Mouse (Mus musculus): ENCODE measurements around the gene Cpne9. TPM values are rescaled to one million over a fixed set of nuclear protein-coding genes. Genes with fewer than 3 reads are reported as not detected.

The Cpne9 gene
- polyA plus RNA-seq (2016; fragmentation: Nextera tagmentation; extraction: Ambion mirVana) = 0.27 and 0.38 TPM in 2 replicates

- peaks cover 30% of the 10 kb centered on the region for H3K4me1 ChIP-seq
- H3K4me3 ChIP-seq = peak within 1 kb of the TSS; percentile 45
- peaks cover 22% of the 10 kb centered on the region for H3K36me3 ChIP-seq
- no peaks in the 10 kb centered on the region for H3K9me3 ChIP-seq (replicated peaks)
- WGBS = 2% methylated on average over 37 of the region's 37 CpGs
- H3K27ac ChIP-seq (replicated peaks) = no peak within 1 kb of the TSS
- peaks cover 57% of the 10 kb centered on the region for H3K27me3 ChIP-seq (ENCODE audit: low read depth, poor library complexity, severe bottlenecking)
- DNase-seq (ENCODE audit: low spot score) = peak; percentile 64
These were observed at the start of gene Cpne9 for GRCm38 (mm10) chr6:113282101-113282802. Cpne9 (plus strand) TSS chr6:113282307.

GRCm38 (mm10) chr6:113235141-113235540 is 47.0 kb upstream of the Cpne9 start:
- 77% methylated on average over 5 of the region's 5 CpGs for WGBS
- DNase-seq (ENCODE audit: low spot score) = no peak
- peaks cover 8% of the 10 kb centered on the region; the same call in 1 of the 2 replicates for H3K9me3 ChIP-seq (replicated peaks)
- H3K27me3 ChIP-seq (ENCODE audit: low read depth, poor library complexity, severe bottlenecking) = no peaks in the 10 kb centered on the region
- no peak overlapping the region for H3K4me3 ChIP-seq
- H3K4me1 ChIP-seq = peaks cover 19% of the 10 kb centered on the region
- H3K27ac ChIP-seq (replicated peaks) = no peak overlapping the region
- H3K36me3 ChIP-seq = peaks cover 3% of the 10 kb centered on the region

- H3K4me1 ChIP-seq = peaks cover 19% of the 10 kb centered on the region
- H3K4me3 ChIP-seq = peak within 1 kb of the TSS; percentile 91
- no peaks in the 10 kb centered on the region for H3K27me3 ChIP-seq (ENCODE audit: low read depth, poor library complexity, severe bottlenecking)
- H3K27ac ChIP-seq (replicated peaks) = peak within 1 kb of the TSS; percentile 84
- under 1% methylated on average over 55 of the region's 55 CpGs for WGBS
- no peaks in the 10 kb centered on the region for H3K9me3 ChIP-seq (replicated peaks)
- peaks cover 22% of the 10 kb centered on the region for H3K36me3 ChIP-seq
- DNase-seq (ENCODE audit: low spot score) = peak; percentile 100
These were observed 44.4 kb upstream of the Cpne9 start, which contains the start of gene Mtmr14 for GRCm38 (mm10) chr6:113237542-113238270. Mtmr14 (plus strand) TSS chr6:113237843.

- no peaks in the 10 kb centered on the region for H3K9me3 ChIP-seq (replicated peaks)
- peaks cover 19% of the 10 kb centered on the region for H3K4me1 ChIP-seq
- peak overlapping the region; percentile 91 for H3K4me3 ChIP-seq
- 40% methylated on average over 6 of the region's 6 CpGs for WGBS
- no peak overlapping the region; the same call in 1 of the 2 replicates for H3K27ac ChIP-seq (replicated peaks)
- H3K27me3 ChIP-seq (ENCODE audit: low read depth, poor library complexity, severe bottlenecking) = no peaks in the 10 kb centered on the region
- peaks cover 29% of the 10 kb centered on the region for H3K36me3 ChIP-seq
- no peak for DNase-seq (ENCODE audit: low spot score)
These were observed 43.7 kb upstream of the Cpne9 start for GRCm38 (mm10) chr6:113238442-113238841.

GRCm38 (mm10) chr6:113242753-113243152 is 39.4 kb upstream of the Cpne9 start:
- WGBS = 94% methylated on average over 1 of the region's 1 CpGs
- DNase-seq (ENCODE audit: low spot score) = no peak
- H3K36me3 ChIP-seq = peaks cover 50% of the 10 kb centered on the region
- H3K9me3 ChIP-seq (replicated peaks) = no peaks in the 10 kb centered on the region
- H3K4me3 ChIP-seq = no peak overlapping the region
- no peaks in the 10 kb centered on the region for H3K27me3 ChIP-seq (ENCODE audit: low read depth, poor library complexity, severe bottlenecking)
- peaks cover 13% of the 10 kb centered on the region for H3K4me1 ChIP-seq
- H3K27ac ChIP-seq (replicated peaks) = no peak overlapping the region

- Histone ChIP-seq H3K4me3 (no peak overlapping the region), H3K36me3 (peaks cover 62% of the 10 kb centered on the region), H3K27ac (replicated peaks) (no peak overlapping the region), H3K9me3 (replicated peaks) (no peaks in the 10 kb centered on the region), H3K27me3 (ENCODE audit: low read depth, poor library complexity, severe bottlenecking) (no peaks in the 10 kb centered on the region), H3K4me1 (no peaks in the 10 kb centered on the region)
- WGBS = 92% methylated on average over 2 of the region's 2 CpGs
- no peak for DNase-seq (ENCODE audit: low spot score)
These were observed 36.5 kb upstream of the Cpne9 start for GRCm38 (mm10) chr6:113245585-113245984.

GRCm38 (mm10) chr6:113250786-113251185 is 31.3 kb upstream of the Cpne9 start:
- Histone ChIP-seq H3K4me3 (no peak overlapping the region), H3K27ac (replicated peaks) (no peak overlapping the region), H3K4me1 (no peaks in the 10 kb centered on the region), H3K9me3 (replicated peaks) (no peaks in the 10 kb centered on the region), H3K36me3 (peaks cover 75% of the 10 kb centered on the region), H3K27me3 (ENCODE audit: low read depth, poor library complexity, severe bottlenecking) (no peaks in the 10 kb centered on the region)
- 90% methylated on average over 5 of the region's 5 CpGs for WGBS
- no peak for DNase-seq (ENCODE audit: low spot score)

GRCm38 (mm10) chr6:113251921-113252320 is 30.2 kb upstream of the Cpne9 start:
- no peaks in the 10 kb centered on the region for H3K9me3 ChIP-seq (replicated peaks)
- DNase-seq (ENCODE audit: low spot score) = no peak
- H3K4me3 ChIP-seq = no peak overlapping the region
- H3K27ac ChIP-seq (replicated peaks) = no peak overlapping the region
- H3K36me3 ChIP-seq = peaks cover 82% of the 10 kb centered on the region
- H3K27me3 ChIP-seq (ENCODE audit: low read depth, poor library complexity, severe bottlenecking) = no peaks in the 10 kb centered on the region
- H3K4me1 ChIP-seq = no peaks in the 10 kb centered on the region

GRCm38 (mm10) chr6:113254899-113255298 is 27.2 kb upstream of the Cpne9 start:
- H3K4me3 ChIP-seq = no peak overlapping the region
- no peaks in the 10 kb centered on the region for H3K9me3 ChIP-seq (replicated peaks)
- H3K36me3 ChIP-seq = peaks cover 96% of the 10 kb centered on the region
- no peak for DNase-seq (ENCODE audit: low spot score)
- no peaks in the 10 kb centered on the region for H3K4me1 ChIP-seq
- H3K27me3 ChIP-seq (ENCODE audit: low read depth, poor library complexity, severe bottlenecking) = no peaks in the 10 kb centered on the region
- H3K27ac ChIP-seq (replicated peaks) = no peak overlapping the region

GRCm38 (mm10) chr6:113261174-113261858 is 20.8 kb upstream of the Cpne9 start:
- no peaks in the 10 kb centered on the region for H3K9me3 ChIP-seq (replicated peaks)
- peaks cover 97% of the 10 kb centered on the region for H3K36me3 ChIP-seq
- H3K27me3 ChIP-seq (ENCODE audit: low read depth, poor library complexity, severe bottlenecking) = no peaks in the 10 kb centered on the region
- WGBS = 90% methylated on average over 8 of the region's 8 CpGs
- no peak overlapping the region for H3K4me3 ChIP-seq
- no peak for DNase-seq (ENCODE audit: low spot score)
- no peak overlapping the region for H3K27ac ChIP-seq (replicated peaks)
- no peaks in the 10 kb centered on the region for H3K4me1 ChIP-seq

GRCm38 (mm10) chr6:113263531-113263930 is 18.6 kb upstream of the Cpne9 start:
- Histone ChIP-seq H3K9me3 (replicated peaks) (no peaks in the 10 kb centered on the region), H3K27ac (replicated peaks) (no peak overlapping the region), H3K4me3 (no peak overlapping the region), H3K4me1 (no peaks in the 10 kb centered on the region), H3K27me3 (ENCODE audit: low read depth, poor library complexity, severe bottlenecking) (no peaks in the 10 kb centered on the region), H3K36me3 (peaks cover 99% of the 10 kb centered on the region)
- 90% methylated on average over 6 of the region's 6 CpGs for WGBS
- DNase-seq (ENCODE audit: low spot score) = no peak

- Histone ChIP-seq H3K9me3 (replicated peaks) (no peaks in the 10 kb centered on the region), H3K36me3 (peaks cover 99% of the 10 kb centered on the region), H3K27me3 (ENCODE audit: low read depth, poor library complexity, severe bottlenecking) (no peaks in the 10 kb centered on the region), H3K4me3 (no peak overlapping the region), H3K27ac (replicated peaks) (no peak overlapping the region), H3K4me1 (no peaks in the 10 kb centered on the region)
- no peak for DNase-seq (ENCODE audit: low spot score)
- 90% methylated on average over 8 of the region's 8 CpGs for WGBS
These were observed 17.7 kb upstream of the Cpne9 start for GRCm38 (mm10) chr6:113264429-113264828.

Data from midbrain, embryonic 10.5 days (tissue).